Comparison of ENCODE assay signal across 15 mouse cellular contexts in the genomic region with DNA sequence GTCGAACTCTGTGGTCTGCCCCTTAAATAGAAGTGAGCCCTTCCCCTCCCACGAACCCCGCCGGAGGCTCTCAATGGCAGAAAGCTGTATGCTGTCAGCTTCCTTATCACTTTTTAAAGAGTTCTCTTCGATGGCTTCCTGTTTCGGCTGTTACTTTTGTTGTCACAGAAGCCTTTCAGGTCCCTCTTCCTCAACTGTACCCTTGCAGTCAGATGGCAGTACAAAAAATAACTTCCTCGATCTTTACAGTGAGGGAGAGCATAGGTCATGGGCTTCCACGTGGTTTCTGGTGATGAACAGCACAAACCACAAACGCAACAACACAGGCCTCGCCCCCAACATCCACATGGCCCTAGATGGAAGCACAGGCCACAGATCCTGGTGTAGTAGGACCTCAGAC. TPM values are rescaled to one million over a fixed set of nuclear protein-coding genes. Genes with fewer than 3 reads are reported as not detected.
A peak's percentile ranks its signal among the peaks of the same experiment; 100 is the strongest.
DNase-seq lines count a peak whose midpoint lies in the region; ATAC-seq and TF ChIP-seq lines count a peak whose summit lies in the region.
"Had no signal": no experiment of that assay in that cellular context is flagged by ENCODE, and none has a peak within 500 bp of the region (broad histone marks: within the 10 kb centered on the region; RNA-seq: fewer than 3 reads in every experiment).

No protein-coding gene starts in this region.

- no peak overlapping the region for H3K4me2 ChIP-seq in liver, embryonic 14.5 days (ENCODE audit: low read depth)
- H3K4me2 ChIP-seq: embryonic facial prominence, embryonic 15.5 days; forebrain, embryonic 15.5 days; limb, embryonic 13.5 days had no signal

- peak overlapping the region; percentile 27 for H3K9ac ChIP-seq in MEL (ENCODE audit: control insufficient read depth, low read depth, low read length, poor library complexity, severe bottlenecking)
- H3K9ac ChIP-seq in liver, embryonic 14.5 days (replicated peaks): no peak overlapping the region
- H3K9ac ChIP-seq: embryonic facial prominence, embryonic 15.5 days; forebrain, embryonic 15.5 days; limb, embryonic 13.5 days had no signal

- DNase-seq in A20 (ENCODE audit: low read depth, low spot score) (peak; percentile 66), MEL (ENCODE audit: low read depth, low spot score) (peak; percentile 80)
- DNase-seq in liver, embryonic 14.5 days (ENCODE audit: low read depth in 3 of 3, low spot score in 3 of 3): no peak
- peak; percentile 80 to 83 for DNase-seq in spleen, postnatal 36 days (ENCODE audit: low spot score in 2 of 2)
- DNase-seq in layer of hippocampus, postnatal 10 days (ENCODE audit: low spot score in 2 of 2): no peak
- no peak for DNase-seq in kidney, adult 11 months
- no peak for DNase-seq in gastrocnemius, postnatal 25 days
- no peak for DNase-seq in kidney, postnatal 25 days
- DNase-seq: cerebellum, postnatal 10 days; heart, adult 11 months; heart, postnatal 4 days; kidney, adult 18-20 months had no signal

- H3K36me3 ChIP-seq in MEL (ENCODE audit: control insufficient read depth in 1 of 2, insufficient read depth in 2 of 2, low read length in 2 of 2): peaks cover 0 to 11% of the 10 kb centered on the region in 2 experiments; a peak in 2 of 4 replicates
- no peaks in the 10 kb centered on the region for H3K36me3 ChIP-seq in liver, embryonic 14.5 days (replicated peaks; ENCODE audit: control insufficient read depth, insufficient read depth, low read depth)
- H3K36me3 ChIP-seq: embryonic facial prominence, embryonic 15.5 days; forebrain, embryonic 15.5 days; limb, embryonic 13.5 days had no signal

- no peaks in the 10 kb centered on the region for H3K79me2 ChIP-seq in MEL (ENCODE audit: control insufficient read depth, insufficient read depth, low read length, poor library complexity)

- peak overlapping the region; percentile 69 for H3K27ac ChIP-seq in MEL (ENCODE audit: control insufficient read depth, low read depth, low read length)
- no peak overlapping the region for H3K27ac ChIP-seq in liver, embryonic 14.5 days
- H3K27ac ChIP-seq: embryonic facial prominence, embryonic 15.5 days; forebrain, embryonic 15.5 days; limb, embryonic 13.5 days had no signal

- H3K4me3 ChIP-seq in MEL (ENCODE audit: control insufficient read depth in 1 of 2, insufficient read depth in 1 of 2, low read depth in 2 of 2, low read length in 2 of 2): peak overlapping the region; percentile 31 to 43; a peak in 3 of 4 replicates
- H3K4me3 ChIP-seq in liver, embryonic 14.5 days (ENCODE audit: insufficient read depth in 1 of 2, low read depth in 2 of 2, low read length in 2 of 2): no peak overlapping the region
- H3K4me3 ChIP-seq: embryonic facial prominence, embryonic 15.5 days; forebrain, embryonic 15.5 days; limb, embryonic 13.5 days had no signal

- no peak; a peak in 1 of 4 replicates for TF ChIP-seq POLR2A in MEL (IDR thresholded peaks at IDR 0.05; ENCODE audit: control insufficient read depth in 1 of 2, insufficient read depth in 1 of 2, low read depth in 1 of 2, low read length in 2 of 2, poor library complexity in 1 of 2)

- TF ChIP-seq CTCF in MEL (IDR thresholded peaks at IDR 0.05 in 2 of 3, conservative IDR thresholded peaks at IDR 0.05 in 1 of 3; ENCODE audit: control insufficient read depth in 1 of 3, insufficient read depth in 1 of 3, low read depth in 2 of 3, low read length in 3 of 3, poor library complexity in 1 of 3, severe bottlenecking in 1 of 3): no peak
- TF ChIP-seq CTCF in liver, embryonic 14.5 days (IDR thresholded peaks at IDR 0.05; ENCODE audit: low read depth): no peak

- peaks cover 1 to 2% of the 10 kb centered on the region in 2 experiments; a peak in 1 of 4 replicates for H3K27me3 ChIP-seq in MEL (ENCODE audit: control insufficient read depth in 1 of 2, insufficient read depth in 2 of 2, low read length in 2 of 2)
- H3K27me3 ChIP-seq in liver, embryonic 14.5 days (ENCODE audit: control insufficient read depth, insufficient read depth, low read length): no peaks in the 10 kb centered on the region; the same call in 1 of the 2 replicates
- H3K27me3 ChIP-seq: embryonic facial prominence, embryonic 15.5 days had no signal

- H3K4me1 ChIP-seq in MEL (ENCODE audit: control insufficient read depth in 1 of 2, insufficient read depth in 2 of 2, low read length in 2 of 2): peaks cover 7 to 14% of the 10 kb centered on the region in 2 experiments
- H3K4me1 ChIP-seq in liver, embryonic 14.5 days (replicated peaks; ENCODE audit: control insufficient read depth in 2 of 2, insufficient read depth in 2 of 2, low read length in 1 of 2): peaks cover 0 to 16% of the 10 kb centered on the region in 2 experiments; a peak in 3 of 4 replicates
- H3K4me1 ChIP-seq: embryonic facial prominence, embryonic 15.5 days had no signal

- TF ChIP-seq EP300 in MEL (IDR thresholded peaks at IDR 0.05; ENCODE audit: low read depth in 1 of 2, low read length in 2 of 2): no peak
- TF ChIP-seq EP300 in liver, embryonic 14.5 days (IDR thresholded peaks at IDR 0.05; ENCODE audit: low read depth): no peak

- WGBS in liver, embryonic 14.5 days (ENCODE audit: insufficient replicate concordance): 12% methylated on average over 10 of the region's 10 CpGs

- ATAC-seq in liver, embryonic 14.5 days (ENCODE audit: insufficient read depth): 0 out of 2 replicates have a peak, but pooled peaks have one; percentile 23
- ATAC-seq: forebrain, embryonic 15.5 days had no signal

- no peak for TF ChIP-seq RAD21 in MEL (IDR thresholded peaks at IDR 0.05; ENCODE audit: low read depth, low read length)

- no peaks in the 10 kb centered on the region for H3K9me3 ChIP-seq in MEL (replicated peaks; ENCODE audit: insufficient read depth, low read length)
- no peaks in the 10 kb centered on the region for H3K9me3 ChIP-seq in liver, embryonic 14.5 days (ENCODE audit: control insufficient read depth, low read length)
- H3K9me3 ChIP-seq: embryonic facial prominence, embryonic 15.5 days; forebrain, embryonic 15.5 days; limb, embryonic 13.5 days had no signal

TF ChIP-seq in MEL, 35 proteins besides CTCF, POLR2A, EP300 and RAD21 (continues in another document):
- TF ChIP-seq UBTF (IDR thresholded peaks at IDR 0.05; ENCODE audit: borderline replicate concordance, insufficient read depth, low read depth, low read length) (no peak), NRF1 (IDR thresholded peaks at IDR 0.05; ENCODE audit: insufficient read depth, low read depth, low read length, poor library complexity, severe bottlenecking) (no peak), MAFK (IDR thresholded peaks at IDR 0.05; ENCODE audit: borderline replicate concordance, low read depth, low read length) (no peak), MYC (IDR thresholded peaks at IDR 0.05; ENCODE audit: low read depth, low read length) (peak; percentile 90), MAX (IDR thresholded peaks at IDR 0.05; ENCODE audit: low read length) (peak; percentile 92), SIN3A (IDR thresholded peaks at IDR 0.05; ENCODE audit: low read length) (peak; percentile 93), E2F4 (IDR thresholded peaks at IDR 0.05; ENCODE audit: borderline replicate concordance, low read depth, low read length) (no peak), POLR2AphosphoS5 (IDR thresholded peaks at IDR 0.05; ENCODE audit: borderline replicate concordance, low read depth, low read length) (no peak), JUND (IDR thresholded peaks at IDR 0.05; ENCODE audit: low read depth, low read length) (no peak), ZC3H11A (IDR thresholded peaks at IDR 0.05; ENCODE audit: low read depth, low read length) (no peak), CHD2 (IDR thresholded peaks at IDR 0.05; ENCODE audit: low read length) (no peak), MEF2A (IDR thresholded peaks at IDR 0.05; ENCODE audit: extremely low read depth, insufficient replicate concordance, low read depth, low read length, poor library complexity, severe bottlenecking) (no peak), MAZ (IDR thresholded peaks at IDR 0.05; ENCODE audit: low read depth, low read length) (no peak; the same call in 1 of the 2 replicates), ELF1 (IDR thresholded peaks at IDR 0.05; ENCODE audit: low read depth, low read length) (peak; percentile 73), ZNF384 (IDR thresholded peaks at IDR 0.05; ENCODE audit: low read depth, low read length) (0 out of 2 replicates have a peak, but pooled peaks have one; percentile 3), USF2 (IDR thresholded peaks at IDR 0.05; ENCODE audit: borderline replicate concordance in 1 of 2, insufficient read depth in 1 of 2, low read depth in 1 of 2, low read length in 2 of 2) (no peak), MYB (IDR thresholded peaks at IDR 0.05; ENCODE audit: low read depth, low read length) (no peak), HCFC1 (IDR thresholded peaks at IDR 0.05; ENCODE audit: low read depth, low read length) (peak; percentile 73), TAL1 (IDR thresholded peaks at IDR 0.05; ENCODE audit: low read length) (no peak), KAT2A (conservative IDR thresholded peaks at IDR 0.05; ENCODE audit: low read depth, low read length) (no peak)

RNA-seq across cellular contexts. Expression of a gene that starts 7.8 kb away (rescaled TPM):
- 200 and 214 TPM in 2 replicates for total RNA-seq in MEL (2012; rRNA removed)
- polyA plus RNA-seq in MEL (2012; ENCODE audit: insufficient read depth in 1 of 2, insufficient read length in 2 of 2, low read depth in 1 of 2, low replicate concordance in 2 of 2, missing spikeins in 1 of 2): 100 to 1,000 TPM in 1 of 2 experiments, not detected in 1; 350 TPM
- 46.2 and 104 TPM in 2 replicates for polyA plus RNA-seq in liver, embryonic 14.5 days (2012; rRNA removed)
- 404 and 464 TPM in 2 replicates for polyA plus RNA-seq in liver, embryonic 14.5 days (2014; fragmentation: Nextera tagmentation; extraction: Ambion mirVana)
- total RNA-seq in layer of hippocampus, postnatal 10 days (2021): 1,000 to 10,000 TPM; 1,050 to 1,137 TPM
- total RNA-seq in gastrocnemius, postnatal 25 days (2021): 10 to 100 TPM in 1 of 2 experiments, 1 to 10 TPM in 1; 6.9 to 10.6 TPM

RNA-seq across cellular contexts. Expression of a gene that starts 36.2 kb away (rescaled TPM):
- total RNA-seq in MEL (2012; rRNA removed): 0.19 and 0.26 TPM in 2 replicates
- polyA plus RNA-seq in MEL (2012; ENCODE audit: insufficient read depth in 1 of 2, insufficient read length in 2 of 2, low read depth in 1 of 2, low replicate concordance in 2 of 2, missing spikeins in 1 of 2): 1 to 10 TPM in 1 of 2 experiments, not detected in 1; 2.4 TPM
- 4.1 and 5.7 TPM in 2 replicates for polyA plus RNA-seq in liver, embryonic 14.5 days (2012; rRNA removed)
- polyA plus RNA-seq in liver, embryonic 14.5 days (2014; fragmentation: Nextera tagmentation; extraction: Ambion mirVana): 1.9 and 2.3 TPM in 2 replicates
- 10 to 100 TPM; 50.0 to 51.9 TPM for total RNA-seq in layer of hippocampus, postnatal 10 days (2021)
- total RNA-seq in gastrocnemius, postnatal 25 days (2021): 1 to 10 TPM; 2.3 to 4.9 TPM

RNA-seq across cellular contexts. Expression of a gene that starts 50.5 kb away (rescaled TPM):
- 12.8 and 14.9 TPM in 2 replicates for total RNA-seq in MEL (2012; rRNA removed)
- 10 to 100 TPM in 1 of 2 experiments, not detected in 1; 20.6 TPM for polyA plus RNA-seq in MEL (2012; ENCODE audit: insufficient read depth in 1 of 2, insufficient read length in 2 of 2, low read depth in 1 of 2, low replicate concordance in 2 of 2, missing spikeins in 1 of 2)
- polyA plus RNA-seq in liver, embryonic 14.5 days (2012; rRNA removed): 13.5 and 21.0 TPM in 2 replicates
- 7.6 and 10.2 TPM in 2 replicates for polyA plus RNA-seq in liver, embryonic 14.5 days (2014; fragmentation: Nextera tagmentation; extraction: Ambion mirVana)
- under 1 TPM; 0.48 to 0.78 TPM for total RNA-seq in layer of hippocampus, postnatal 10 days (2021)
- total RNA-seq in gastrocnemius, postnatal 25 days (2021): not detected

Comparison
In these comparisons a context has a peak if more than half of its experiments do, and no peak if none do; other contexts are left out.
1. DNase-seq: peak in A20 (single experiment), MEL (single experiment) and spleen, postnatal 36 days (2 of 2); none in liver, embryonic 14.5 days (0 of 3), layer of hippocampus, postnatal 10 days (0 of 2), kidney, adult 11 months (single experiment), gastrocnemius, postnatal 25 days (single experiment) and kidney, postnatal 25 days (0 of 2).
2. H3K4me3 ChIP-seq: peak in MEL (2 of 2); none in liver, embryonic 14.5 days (0 of 2).
3. RNA of a gene that starts 7.8 kb away (total RNA-seq): 1,050 to 1,137 TPM in layer of hippocampus, postnatal 10 days and 200 to 214 TPM in MEL; 6.9 to 10.6 TPM in gastrocnemius, postnatal 25 days; every median in the first group is over 10 times any median in the second.
4. RNA of a gene that starts 36.2 kb away (total RNA-seq): 50.0 to 51.9 TPM in layer of hippocampus, postnatal 10 days; 2.3 to 4.9 TPM in gastrocnemius, postnatal 25 days and 0.19 to 0.26 TPM in MEL; every median in the first group is over 4 times any median in the second.